In genomic region chrX:17319126-17319583, GRCm38 (mm10) we compare ENCODE assay signal across 9 mouse cellular contexts. TPM values are rescaled to one million over a fixed set of nuclear protein-coding genes. Genes with fewer than 3 reads are reported as not detected.
DNase-seq lines count a peak whose midpoint lies in the region; ATAC-seq and TF ChIP-seq lines count a peak whose summit lies in the region.
"Had no signal": no experiment of that assay in that cellular context is flagged by ENCODE, and none has a peak within 500 bp of the region (broad histone marks: within the 10 kb centered on the region; RNA-seq: fewer than 3 reads in every experiment).

Gene Efhc2 (minus strand): TSS chrX:17319368.

- H3K9me3 ChIP-seq in embryonic facial prominence, embryonic 15.5 days (replicated peaks) = no peaks in the 10 kb centered on the region
- H3K9me3 ChIP-seq in intestine, postnatal 0 days (ENCODE audit: control insufficient read depth) = no peaks in the 10 kb centered on the region
- H3K9me3 ChIP-seq in lung, embryonic 16.5 days (ENCODE audit: control insufficient read depth, low read length) = no peaks in the 10 kb centered on the region
- H3K9me3 ChIP-seq in stomach, embryonic 14.5 days (ENCODE audit: control insufficient read depth, low read depth, low read length) = no peaks in the 10 kb centered on the region

- intact Hi-C loops in left cerebral cortex, postnatal 25 days (cut with DNase I) = no loop called here

- H3K27ac ChIP-seq in embryonic facial prominence, embryonic 15.5 days (replicated peaks) = no peak within 1 kb of the TSS
- H3K27ac ChIP-seq in intestine, postnatal 0 days (ENCODE audit: low read depth, low read length) = no peak within 1 kb of the TSS
- H3K27ac ChIP-seq in lung, embryonic 16.5 days (ENCODE audit: low read length) = no peak within 1 kb of the TSS
- no peak within 1 kb of the TSS for H3K27ac ChIP-seq in stomach, embryonic 14.5 days (ENCODE audit: low read length)

- ATAC-seq in embryonic facial prominence, embryonic 15.5 days (ENCODE audit: insufficient number of reproducible peaks, low FRiP score, low TSS enrichment, low read depth) = peak; percentile 43; the same call in 1 of the 2 replicates
- ATAC-seq in intestine, postnatal 0 days = no peak
- peak; percentile 62 for ATAC-seq in lung, embryonic 16.5 days (ENCODE audit: low read depth)
- ATAC-seq in stomach, embryonic 14.5 days (ENCODE audit: insufficient number of reproducible peaks, insufficient read depth, low FRiP score, low read depth) = 0 out of 2 replicates have a peak, but pooled peaks have one; percentile 63
- ATAC-seq: Patski had no signal

- H3K4me2 ChIP-seq in embryonic facial prominence, embryonic 15.5 days (replicated peaks) = peak within 1 kb of the TSS; percentile 58
- peak within 1 kb of the TSS; percentile 61 for H3K4me2 ChIP-seq in intestine, postnatal 0 days (replicated peaks; ENCODE audit: low read depth)
- H3K4me2 ChIP-seq in lung, embryonic 16.5 days (ENCODE audit: low read depth, low read length) = peak within 1 kb of the TSS; percentile 57
- H3K4me2 ChIP-seq in stomach, embryonic 14.5 days (replicated peaks; ENCODE audit: low read depth, low read length) = peak within 1 kb of the TSS; percentile 37

- H3K27me3 ChIP-seq in embryonic facial prominence, embryonic 15.5 days = no peaks in the 10 kb centered on the region
- H3K27me3 ChIP-seq in intestine, postnatal 0 days (replicated peaks; ENCODE audit: control insufficient read depth, insufficient read depth, low read length) = no peaks in the 10 kb centered on the region
- no peaks in the 10 kb centered on the region for H3K27me3 ChIP-seq in lung, embryonic 16.5 days (ENCODE audit: control insufficient read depth, insufficient read depth, low read depth, low read length)
- H3K27me3 ChIP-seq in stomach, embryonic 14.5 days (ENCODE audit: control insufficient read depth, insufficient read depth, low read length) = no peaks in the 10 kb centered on the region

- H3K9ac ChIP-seq in embryonic facial prominence, embryonic 15.5 days = no peak within 1 kb of the TSS
- H3K9ac ChIP-seq in intestine, postnatal 0 days (ENCODE audit: low read depth, low read length) = no peak within 1 kb of the TSS
- H3K9ac ChIP-seq in lung, embryonic 16.5 days (ENCODE audit: low read length) = no peak within 1 kb of the TSS
- H3K9ac ChIP-seq in stomach, embryonic 14.5 days (replicated peaks; ENCODE audit: low read depth, low read length) = no peak within 1 kb of the TSS

- peak; percentile 2 to 5 for DNase-seq in left cerebral cortex, postnatal 25 days (ENCODE audit: low spot score in 2 of 2)
- DNase-seq in left cerebral cortex, adult 11 months (ENCODE audit: low spot score) = no peak
- peak; percentile 15 to 21 for DNase-seq in adrenal gland, postnatal 36 days
- no peak for DNase-seq in MN1 (ENCODE audit: low spot score)

- TF ChIP-seq CTCF in intestine, postnatal 0 days (IDR thresholded peaks at IDR 0.05; ENCODE audit: low read depth) = no peak

- no peaks in the 10 kb centered on the region for H3K4me1 ChIP-seq in embryonic facial prominence, embryonic 15.5 days
- H3K4me1 ChIP-seq in intestine, postnatal 0 days (replicated peaks; ENCODE audit: control insufficient read depth, insufficient read depth, low read length) = no peaks in the 10 kb centered on the region
- H3K4me1 ChIP-seq in lung, embryonic 16.5 days (replicated peaks; ENCODE audit: control insufficient read depth, insufficient read depth, low read length) = no peaks in the 10 kb centered on the region
- H3K4me1 ChIP-seq in stomach, embryonic 14.5 days (ENCODE audit: control insufficient read depth, insufficient read depth, low read length) = no peaks in the 10 kb centered on the region

- 15% methylated on average over 11 of the region's 19 CpGs for WGBS in embryonic facial prominence, embryonic 15.5 days
- 22% methylated on average over 15 of the region's 19 CpGs for WGBS in intestine, postnatal 0 days
- WGBS in lung, embryonic 16.5 days = 12% methylated on average over 11 of the region's 19 CpGs
- WGBS in stomach, embryonic 14.5 days = 19% methylated on average over 19 of the region's 19 CpGs

- no peaks in the 10 kb centered on the region for H3K36me3 ChIP-seq in embryonic facial prominence, embryonic 15.5 days
- H3K36me3 ChIP-seq in intestine, postnatal 0 days (ENCODE audit: control insufficient read depth, insufficient read depth) = no peaks in the 10 kb centered on the region
- H3K36me3 ChIP-seq in lung, embryonic 16.5 days (ENCODE audit: control insufficient read depth, insufficient read depth, low read length) = no peaks in the 10 kb centered on the region
- H3K36me3 ChIP-seq in stomach, embryonic 14.5 days (ENCODE audit: control insufficient read depth, insufficient read depth, low read length) = no peaks in the 10 kb centered on the region

- H3K4me3 ChIP-seq in embryonic facial prominence, embryonic 15.5 days (replicated peaks) = peak within 1 kb of the TSS; percentile 38
- peak within 1 kb of the TSS; percentile 18; the same call in 1 of the 2 replicates for H3K4me3 ChIP-seq in intestine, postnatal 0 days (ENCODE audit: low read depth, low read length)
- H3K4me3 ChIP-seq in lung, embryonic 16.5 days (ENCODE audit: low read length) = peak within 1 kb of the TSS; percentile 42
- H3K4me3 ChIP-seq in stomach, embryonic 14.5 days (ENCODE audit: low read depth, low read length) = peak within 1 kb of the TSS; percentile 27

RNA-seq across cellular contexts. Expression of gene Efhc2, which starts in this region (rescaled TPM):
- 1 to 10 TPM; 1.3 to 1.5 TPM for total RNA-seq in left cerebral cortex, postnatal 25 days (2021)
- 1 to 10 TPM; 1.2 to 1.4 TPM for total RNA-seq in adrenal gland, postnatal 36 days (2021)
- polyA plus RNA-seq in embryonic facial prominence, embryonic 15.5 days (2015; fragmentation: Nextera tagmentation; extraction: Ambion mirVana) = 1.5 and 2.6 TPM in 2 replicates
- polyA plus RNA-seq in intestine, postnatal 0 days (2015; fragmentation: Nextera tagmentation; extraction: Ambion mirVana) = 0.10 and 0.12 TPM in 2 replicates
- 1.2 and 1.6 TPM in 2 replicates for polyA plus RNA-seq in lung, embryonic 16.5 days (2015; fragmentation: Nextera tagmentation; extraction: Ambion mirVana)
- polyA plus RNA-seq in stomach, embryonic 14.5 days (2014; fragmentation: Nextera tagmentation; extraction: Ambion mirVana) = 0.22 and 0.43 TPM in 2 replicates

Comparison
In these comparisons a context has a peak if more than half of its experiments do, and no peak if none do; other contexts are left out.
1. DNase-seq: peak in left cerebral cortex, postnatal 25 days (2 of 2) and adrenal gland, postnatal 36 days (2 of 2); none in left cerebral cortex, adult 11 months (single experiment) and MN1 (single experiment).
2. Peak in ATAC-seq, H3K4me3 ChIP-seq and H3K4me2 ChIP-seq in stomach, embryonic 14.5 days; RNA of the gene not detected or under 1 TPM.
3. Peak in every context shown above with its lines, with median percentiles within 50 percentile points of each other: H3K4me2 ChIP-seq and H3K4me3 ChIP-seq.